Mouse (Mus musculus) MEL (cell line): ENCODE data around the gene Myom1. TPM values are rescaled to one million over a fixed set of nuclear protein-coding genes. Genes with fewer than 3 reads are reported as not detected.
A peak's percentile ranks its signal among the peaks of the same experiment; 100 is the strongest.

Source experiments
- DNase-seq: peaks from one replicate; pipeline ENCODE4 v3.0.0; 2011; ENCODE audit warnings: low read depth, low spot score
- H3K27ac ChIP-seq: 2 replicates; pipeline ENCODE4 v1.5.1; 2012; ENCODE audit warnings: low read depth, mild to moderate bottlenecking, control low read depth, low read length, moderate library complexity; ENCODE audit not compliant: control insufficient read depth
- H3K27me3 ChIP-seq, 2 experiments: fragments of 150-350 bp in 1 of 2; sonication (generic) in 1 of 2; 2 replicates each; pipeline ENCODE4 v1.6.1; 2012; ENCODE audit warnings: low read length in 2 of 2, mild to moderate bottlenecking in 2 of 2, improper control_type of control experiment in 1 of 2, moderate library complexity in 1 of 2; ENCODE audit not compliant: insufficient read depth in 2 of 2, control insufficient read depth in 1 of 2
- H3K36me3 ChIP-seq, 2 experiments: 2 replicates each; pipeline ENCODE4 v1.6.1; 2012 to 2014; ENCODE audit warnings: low read length in 2 of 2, improper control_type of control experiment in 1 of 2, inconsistent platforms in 1 of 2, mild to moderate bottlenecking in 1 of 2; ENCODE audit not compliant: insufficient read depth in 2 of 2, control insufficient read depth in 1 of 2
- H3K4me1 ChIP-seq, 2 experiments: fragments of 150-350 bp in 1 of 2; sonication (generic) in 1 of 2; 2 replicates each; pipeline ENCODE4 v1.6.1; 2012; ENCODE audit warnings: low read length in 2 of 2, improper control_type of control experiment in 1 of 2, mild to moderate bottlenecking in 1 of 2; ENCODE audit not compliant: insufficient read depth in 2 of 2, control insufficient read depth in 1 of 2
- H3K4me3 ChIP-seq, 2 experiments: fragments of 150-350 bp in 1 of 2; sonication (generic) in 1 of 2; 2 replicates each; pipeline ENCODE4 v1.5.1; 2012; ENCODE audit warnings: low read depth in 2 of 2, low read length in 2 of 2, mild to moderate bottlenecking in 2 of 2, moderate library complexity in 2 of 2, control low read depth in 1 of 2, improper control_type of control experiment in 1 of 2; ENCODE audit not compliant: control insufficient read depth in 1 of 2, insufficient read depth in 1 of 2
- H3K79me2 ChIP-seq: 2 replicates; pipeline ENCODE4 v1.6.1; 2012; ENCODE audit warnings: mild to moderate bottlenecking, low read length, moderate library complexity; ENCODE audit not compliant: control insufficient read depth, poor library complexity, insufficient read depth
- H3K9ac ChIP-seq: 2 replicates; pipeline ENCODE4 v1.6.1; 2012; ENCODE audit warnings: low read depth, mild to moderate bottlenecking, control low read depth, low read length, moderate library complexity; ENCODE audit not compliant: control insufficient read depth, poor library complexity, severe bottlenecking
- H3K9me3 ChIP-seq: fragments of 150-350 bp; sonication (generic); replicated peaks from 2 replicates; pipeline ENCODE4 v1.6.1; 2012; ENCODE audit warnings: mild to moderate bottlenecking, low read length, improper control_type of control experiment, moderate library complexity; ENCODE audit not compliant: insufficient read depth
- BHLHE40 ChIP-seq: IDR thresholded peaks from 2 replicates; pipeline ENCODE4 v1.6.1; 2012; ENCODE audit warnings: low read depth, mild to moderate bottlenecking, inconsistent platforms, low read length, improper control_type of control experiment, borderline replicate concordance
- CHD1 ChIP-seq: IDR thresholded peaks from 2 replicates; pipeline ENCODE4 v1.6.1; 2012; ENCODE audit warnings: low read depth, mild to moderate bottlenecking, inconsistent platforms, low read length, improper control_type of control experiment
- CHD2 ChIP-seq: IDR thresholded peaks from 2 replicates; pipeline ENCODE4 v1.6.1; 2011; ENCODE audit warnings: low read length, improper control_type of control experiment
- CTCF ChIP-seq, 3 experiments: IDR thresholded peaks in 2 of 3; conservative IDR thresholded peaks in 1 of 3; 2 replicates each; pipeline ENCODE4 v1.5.1; 2011 to 2012; ENCODE audit warnings: low read length in 3 of 3, low read depth in 2 of 3, mild to moderate bottlenecking in 2 of 3, improper control_type of control experiment in 1 of 3, inconsistent platforms in 1 of 3, mixed read lengths in 1 of 3, moderate library complexity in 1 of 3; ENCODE audit not compliant: control insufficient read depth in 1 of 3, insufficient read depth in 1 of 3, poor library complexity in 1 of 3, severe bottlenecking in 1 of 3
- E2F4 ChIP-seq: IDR thresholded peaks from 2 replicates; pipeline ENCODE4 v1.6.1; 2011; ENCODE audit warnings: low read depth, low read length, improper control_type of control experiment, borderline replicate concordance
- ELF1 ChIP-seq: IDR thresholded peaks from 2 replicates; pipeline ENCODE4 v1.6.1; 2014; ENCODE audit warnings: low read depth, mild to moderate bottlenecking, inconsistent platforms, low read length, improper control_type of control experiment, moderate library complexity
- EP300 ChIP-seq, 2 experiments: IDR thresholded peaks; 2 replicates each; pipeline ENCODE4 v1.6.1; 2011; ENCODE audit warnings: improper control_type of control experiment in 2 of 2, low read length in 2 of 2, low read depth in 1 of 2, mild to moderate bottlenecking in 1 of 2
- ETS1 ChIP-seq: IDR thresholded peaks from 2 replicates; pipeline ENCODE4 v1.6.1; 2012; ENCODE audit warnings: low read depth, mild to moderate bottlenecking, inconsistent platforms, low read length, improper control_type of control experiment, moderate library complexity
- GABPA ChIP-seq: IDR thresholded peaks from 2 replicates; pipeline ENCODE4 v1.6.1; 2012; ENCODE audit warnings: low read depth, mild to moderate bottlenecking, inconsistent platforms, low read length, improper control_type of control experiment, moderate library complexity
- GATA1 ChIP-seq: IDR thresholded peaks from 2 replicates; pipeline ENCODE4 v1.6.1; 2011; ENCODE audit warnings: low read depth, low read length, improper control_type of control experiment
- HCFC1 ChIP-seq: IDR thresholded peaks from 2 replicates; pipeline ENCODE4 v1.6.1; 2012; ENCODE audit warnings: low read depth, mild to moderate bottlenecking, inconsistent platforms, low read length, improper control_type of control experiment, moderate library complexity
- JUND ChIP-seq: IDR thresholded peaks from 2 replicates; pipeline ENCODE4 v1.6.1; 2011; ENCODE audit warnings: low read depth, mild to moderate bottlenecking, improper control_type of control experiment, low read length
- KAT2A ChIP-seq: conservative IDR thresholded peaks from 2 replicates; pipeline ENCODE4 v1.6.1; 2012; ENCODE audit warnings: low read depth, low read length, improper control_type of control experiment, inconsistent platforms
- MAFK ChIP-seq: IDR thresholded peaks from 2 replicates; pipeline ENCODE4 v1.6.1; 2011; ENCODE audit warnings: low read depth, mild to moderate bottlenecking, low read length, improper control_type of control experiment, borderline replicate concordance
- MAX ChIP-seq: IDR thresholded peaks from 2 replicates; pipeline ENCODE4 v1.6.1; 2011; ENCODE audit warnings: low read length, improper control_type of control experiment
- MAZ ChIP-seq: IDR thresholded peaks from 2 replicates; pipeline ENCODE4 v1.6.1; 2012; ENCODE audit warnings: low read depth, mild to moderate bottlenecking, inconsistent platforms, low read length, improper control_type of control experiment
- MEF2A ChIP-seq: IDR thresholded peaks from 2 replicates; pipeline ENCODE4 v1.6.1; 2014; ENCODE audit warnings: low read depth, mild to moderate bottlenecking, inconsistent platforms, low read length, improper control_type of control experiment; ENCODE audit not compliant: poor library complexity, insufficient replicate concordance, severe bottlenecking; ENCODE audit errors: extremely low read depth
- MXI1 ChIP-seq: IDR thresholded peaks from 2 replicates; pipeline ENCODE4 v1.6.1; 2011; ENCODE audit warnings: mild to moderate bottlenecking, low read depth, low read length, improper control_type of control experiment
- MYB ChIP-seq: IDR thresholded peaks from 2 replicates; pipeline ENCODE4 v1.6.1; 2011; ENCODE audit warnings: mild to moderate bottlenecking, low read depth, low read length, improper control_type of control experiment
- MYC ChIP-seq: IDR thresholded peaks from 2 replicates; pipeline ENCODE4 v1.6.1; 2011; ENCODE audit warnings: low read depth, mild to moderate bottlenecking, low read length, improper control_type of control experiment, moderate library complexity
- NRF1 ChIP-seq: IDR thresholded peaks from 2 replicates; pipeline ENCODE4 v1.6.1; 2014; ENCODE audit warnings: low read depth, mild to moderate bottlenecking, inconsistent platforms, low read length, improper control_type of control experiment, moderate library complexity; ENCODE audit not compliant: poor library complexity, insufficient read depth, severe bottlenecking
- POLR2A ChIP-seq, 2 experiments: IDR thresholded peaks; 2 replicates each; pipeline ENCODE4 v1.6.1; 2011 to 2012; ENCODE audit warnings: low read length in 2 of 2, mild to moderate bottlenecking in 2 of 2, control low read depth in 1 of 2, improper control_type of control experiment in 1 of 2, low read depth in 1 of 2, moderate library complexity in 1 of 2; ENCODE audit not compliant: control insufficient read depth in 1 of 2, insufficient read depth in 1 of 2, poor library complexity in 1 of 2
- POLR2AphosphoS2 ChIP-seq: IDR thresholded peaks from 2 replicates; pipeline ENCODE4 v1.6.1; 2011; ENCODE audit warnings: low read length, improper control_type of control experiment
- POLR2AphosphoS5 ChIP-seq: IDR thresholded peaks from 2 replicates; pipeline ENCODE4 v1.6.1; 2012; ENCODE audit warnings: low read depth, borderline replicate concordance, mild to moderate bottlenecking, inconsistent platforms, low read length, moderate library complexity, mixed read lengths
- RCOR1 ChIP-seq: IDR thresholded peaks from 2 replicates; pipeline ENCODE4 v1.6.1; 2012; ENCODE audit warnings: low read depth, mild to moderate bottlenecking, inconsistent platforms, low read length, improper control_type of control experiment
- SIN3A ChIP-seq: IDR thresholded peaks from 2 replicates; pipeline ENCODE4 v1.6.1; 2012; ENCODE audit warnings: low read length, improper control_type of control experiment, inconsistent platforms
- TAL1 ChIP-seq: IDR thresholded peaks from 2 replicates; pipeline ENCODE4 v1.6.1; 2012; ENCODE audit warnings: mild to moderate bottlenecking, inconsistent platforms, low read length, moderate library complexity, mixed read lengths
- TBP ChIP-seq: IDR thresholded peaks from 2 replicates; pipeline ENCODE4 v1.8.0; 2011; ENCODE audit warnings: low read depth, low read length, improper control_type of control experiment
- TCF12 ChIP-seq: IDR thresholded peaks from 2 replicates; pipeline ENCODE4 v1.6.1; 2014; ENCODE audit warnings: low read depth, mild to moderate bottlenecking, inconsistent platforms, low read length, improper control_type of control experiment, moderate library complexity
- UBTF ChIP-seq: IDR thresholded peaks from 2 replicates; pipeline ENCODE4 v1.6.1; 2012; ENCODE audit warnings: low read depth, mild to moderate bottlenecking, inconsistent platforms, low read length, improper control_type of control experiment, moderate library complexity, borderline replicate concordance; ENCODE audit not compliant: insufficient read depth
- USF1 ChIP-seq: IDR thresholded peaks from 2 replicates; pipeline ENCODE4 v1.6.1; 2014; ENCODE audit warnings: low read depth, mild to moderate bottlenecking, inconsistent platforms, low read length, improper control_type of control experiment, moderate library complexity
- USF2 ChIP-seq, 2 experiments: IDR thresholded peaks; 2 replicates each; pipeline ENCODE4 v1.6.1; 2011 to 2012; ENCODE audit warnings: improper control_type of control experiment in 2 of 2, low read length in 2 of 2, borderline replicate concordance in 1 of 2, inconsistent platforms in 1 of 2, low read depth in 1 of 2, mild to moderate bottlenecking in 1 of 2; ENCODE audit not compliant: insufficient read depth in 1 of 2
- ZC3H11A ChIP-seq: IDR thresholded peaks from 2 replicates; pipeline ENCODE4 v1.6.1; 2012; ENCODE audit warnings: low read depth, mild to moderate bottlenecking, inconsistent platforms, low read length, improper control_type of control experiment
- ZKSCAN1 ChIP-seq: IDR thresholded peaks from 2 replicates; pipeline ENCODE4 v1.6.1; 2012; ENCODE audit warnings: low read depth, mild to moderate bottlenecking, inconsistent platforms, low read length, improper control_type of control experiment, moderate library complexity
- ZNF384 ChIP-seq: IDR thresholded peaks from 2 replicates; pipeline ENCODE4 v1.6.1; 2012; ENCODE audit warnings: low read depth, mild to moderate bottlenecking, inconsistent platforms, low read length, improper control_type of control experiment
- polyA plus RNA-seq, 2 experiments: library from polyadenylated mRNA; stranded (reverse) in 1 of 2; unstranded in 1 of 2; fragments of >175 nt in 1 of 2; fragments of >200 nt in 1 of 2; gene quantifications; 2 replicates each; pipeline versions ENCODE4 v1.2.1 to v1.2.4; 2012; ENCODE audit warnings: low replicate concordance in 2 of 2, low read depth in 1 of 2; ENCODE audit not compliant: insufficient read length in 2 of 2, insufficient read depth in 1 of 2, missing spikeins in 1 of 2
- total RNA-seq: library from RNA; depleted of rRNA; stranded (reverse); fragments of 300-350 nt; gene quantifications from 2 replicates; pipeline ENCODE4 v1.2.3, GENCODE M21; 2012; rRNA removed

Myom1 gene
- total RNA-seq (0.65 and 0.69 TPM in 2 replicates), polyA plus RNA-seq (under 1 TPM in 1 of 2 experiments, not detected in 1; 0.79 TPM)

- peaks cover 6 to 21% of the 10 kb centered on the region in 2 experiments; a peak in 3 of 4 replicates for H3K4me1 ChIP-seq
- H3K27me3 ChIP-seq = no peaks in the 10 kb centered on the region
- peak within 1 kb of the TSS; percentile 94 to 98 for H3K4me3 ChIP-seq
- peaks cover 46% of the 10 kb centered on the region for H3K79me2 ChIP-seq
- peaks cover 0 to 18% of the 10 kb centered on the region in 2 experiments; a peak in 2 of 4 replicates for H3K36me3 ChIP-seq
- DNase-seq = peak; percentile 98
- H3K9me3 ChIP-seq = no peaks in the 10 kb centered on the region
- peak within 1 kb of the TSS; percentile 96 for H3K27ac ChIP-seq
- H3K9ac ChIP-seq = peak within 1 kb of the TSS; percentile 99
- TF ChIP-seq GABPA (no peak), CTCF (IDR thresholded peaks at IDR 0.05 in 2 of 3, conservative IDR thresholded peaks at IDR 0.05 in 1 of 3; ENCODE audit: control insufficient read depth in 1 of 3, insufficient read depth in 1 of 3, low read depth in 2 of 3, low read length in 3 of 3, poor library complexity in 1 of 3, severe bottlenecking in 1 of 3) (peak in 2 of 3 experiments; percentile 13 to 32; a peak in 3 of 6 replicates), TCF12 (peak; percentile 48), TBP (peak; percentile 48), CHD1 (peak; percentile 99), JUND (no peak), MEF2A (no peak), MAX (peak; percentile 88), ETS1 (peak; percentile 34), USF1 (peak; percentile 99), E2F4 (peak; percentile 84; the same call in 1 of the 2 replicates), POLR2AphosphoS5 (0 out of 2 replicates have a peak, but pooled peaks have one; percentile 9), MAZ (no peak), EP300 (IDR thresholded peaks at IDR 0.05; ENCODE audit: low read depth in 1 of 2, low read length in 2 of 2) (peak in 1 of 2 experiments; percentile 17; a peak in 1 of 4 replicates), USF2 (IDR thresholded peaks at IDR 0.05; ENCODE audit: borderline replicate concordance in 1 of 2, insufficient read depth in 1 of 2, low read depth in 1 of 2, low read length in 2 of 2) (peak; percentile 63 to 93; a peak in 2 of 4 replicates), ELF1 (peak; percentile 93), CHD2 (no peak), BHLHE40 (peak; percentile 53; the same call in 1 of the 2 replicates), POLR2A (IDR thresholded peaks at IDR 0.05; ENCODE audit: control insufficient read depth in 1 of 2, insufficient read depth in 1 of 2, low read depth in 1 of 2, low read length in 2 of 2, poor library complexity in 1 of 2) (peak; percentile 78 to 94), MYB (no peak), ZKSCAN1 (no peak), NRF1 (peak; percentile 89), MAFK (no peak), UBTF (no peak), MXI1 (peak; percentile 74; the same call in 1 of the 2 replicates), POLR2AphosphoS2 (0 out of 2 replicates have a peak, but pooled peaks have one; percentile 55), ZC3H11A (no peak), ZNF384 (no peak), TAL1 (no peak), HCFC1 (peak; percentile 85), MYC (peak; percentile 69; the same call in 1 of the 2 replicates), SIN3A (peak; percentile 78), RCOR1 (no peak), GATA1 (no peak), KAT2A (no peak)
Measured at GRCm38 (mm10) chr17:71002081-71002743, at the start of gene Myom1. Gene Myom1, plus strand, starts transcription at chr17:71002633.
